Mouse (Mus musculus): ENCODE results near the gene Jak2. TPM values are rescaled to one million over a fixed set of nuclear protein-coding genes. Genes with fewer than 3 reads are reported as not detected.
A peak's percentile ranks its signal among the peaks of the same experiment; 100 is the strongest.

Jak2 gene
- polyA plus RNA-seq, 1 experiment, result 7.0 TPM

- Histone ChIP-seq H3K36me3 (ENCODE audit: control insufficient read depth, insufficient read depth, low read length) (no peaks in the 10 kb centered on the region), H3K4me1 (ENCODE audit: control insufficient read depth, insufficient read depth, low read length) (peaks cover 3% of the 10 kb centered on the region; the same call in 1 of the 2 replicates), H3K27me3 (replicated peaks; ENCODE audit: control insufficient read depth, insufficient read depth, low read length) (no peaks in the 10 kb centered on the region; the same call in 1 of the 2 replicates), H3K27ac (ENCODE audit: insufficient read depth, low read depth, low read length) (no peak within 1 kb of the TSS), H3K4me3 (ENCODE audit: insufficient read depth, low read depth, low read length) (peak within 1 kb of the TSS; percentile 45)
- TF ChIP-seq CTCF (conservative IDR thresholded peaks at IDR 0.05; ENCODE audit: insufficient read depth, insufficient read length, low read depth, low read length), result no peak
- TF ChIP-seq POLR2A (IDR thresholded peaks at IDR 0.05; ENCODE audit: low read depth, low read length), result no peak
- DNase-seq, result peak; percentile 76
- 2% methylated on average over 27 of the region's 31 CpGs for WGBS
These were observed 73.6 kb downstream of the Jak2 start, which contains the start of gene Insl6 for GRCm38 (mm10) chr19:29325053-29325851. TSS of gene Insl6 (minus strand) at chr19:29325356.

GRCm38 (mm10) chr19:29325852-29326180 lies 74.2 kb downstream of the Jak2 start:
- 53% methylated on average over 9 of the region's 9 CpGs for WGBS
- H3K27ac ChIP-seq (ENCODE audit: insufficient read depth, low read depth, low read length), result no peak overlapping the region
- DNase-seq, result no peak
- H3K4me1 ChIP-seq (ENCODE audit: control insufficient read depth, insufficient read depth, low read length), result peaks cover 3% of the 10 kb centered on the region; the same call in 1 of the 2 replicates
- no peaks in the 10 kb centered on the region; the same call in 1 of the 2 replicates for H3K27me3 ChIP-seq (replicated peaks; ENCODE audit: control insufficient read depth, insufficient read depth, low read length)
- no peaks in the 10 kb centered on the region for H3K36me3 ChIP-seq (ENCODE audit: control insufficient read depth, insufficient read depth, low read length)
- H3K4me3 ChIP-seq (ENCODE audit: insufficient read depth, low read depth, low read length), result no peak overlapping the region
- TF ChIP-seq POLR2A (IDR thresholded peaks at IDR 0.05; ENCODE audit: low read depth, low read length) (no peak), CTCF (conservative IDR thresholded peaks at IDR 0.05; ENCODE audit: insufficient read depth, insufficient read length, low read depth, low read length) (no peak)

- H3K36me3 ChIP-seq (ENCODE audit: control insufficient read depth, insufficient read depth, low read length), result no peaks in the 10 kb centered on the region
- 91% methylated on average over 4 of the region's 4 CpGs for WGBS
- H3K4me1 ChIP-seq (ENCODE audit: control insufficient read depth, insufficient read depth, low read length), result peaks cover 3% of the 10 kb centered on the region; the same call in 1 of the 2 replicates
- no peak overlapping the region for H3K27ac ChIP-seq (ENCODE audit: insufficient read depth, low read depth, low read length)
- H3K4me3 ChIP-seq (ENCODE audit: insufficient read depth, low read depth, low read length), result no peak overlapping the region
- no peak for DNase-seq
- no peaks in the 10 kb centered on the region; the same call in 1 of the 2 replicates for H3K27me3 ChIP-seq (replicated peaks; ENCODE audit: control insufficient read depth, insufficient read depth, low read length)
- TF ChIP-seq CTCF (conservative IDR thresholded peaks at IDR 0.05; ENCODE audit: insufficient read depth, insufficient read length, low read depth, low read length) (no peak), POLR2A (IDR thresholded peaks at IDR 0.05; ENCODE audit: low read depth, low read length) (no peak)
These were observed 74.8 kb downstream of the Jak2 start for GRCm38 (mm10) chr19:29326396-29326795.

GRCm38 (mm10) chr19:29326822-29327552 lies 75.4 kb downstream of the Jak2 start:
- Histone ChIP-seq H3K4me3 (ENCODE audit: insufficient read depth, low read depth, low read length) (no peak overlapping the region), H3K36me3 (ENCODE audit: control insufficient read depth, insufficient read depth, low read length) (no peaks in the 10 kb centered on the region)
- 84% methylated on average over 13 of the region's 13 CpGs for WGBS

GRCm38 (mm10) chr19:29334068-29334745 lies 82.6 kb downstream of the Jak2 start, which contains the start of gene Rln1:
TSS of gene Rln1 (minus strand) at chr19:29334670.
- DNase-seq, result peak; percentile 57
- WGBS, result 3% methylated on average over 23 of the region's 23 CpGs
- H3K4me3 ChIP-seq (ENCODE audit: insufficient read depth, low read depth, low read length), result peak within 1 kb of the TSS; percentile 47
- H3K27me3 ChIP-seq (replicated peaks; ENCODE audit: control insufficient read depth, insufficient read depth, low read length), result no peaks in the 10 kb centered on the region; the same call in 1 of the 2 replicates
- no peaks in the 10 kb centered on the region for H3K36me3 ChIP-seq (ENCODE audit: control insufficient read depth, insufficient read depth, low read length)
- H3K4me1 ChIP-seq (ENCODE audit: control insufficient read depth, insufficient read depth, low read length), result no peaks in the 10 kb centered on the region; the same call in 1 of the 2 replicates
- TF ChIP-seq CTCF (conservative IDR thresholded peaks at IDR 0.05; ENCODE audit: insufficient read depth, insufficient read length, low read depth, low read length) (no peak), POLR2A (IDR thresholded peaks at IDR 0.05; ENCODE audit: low read depth, low read length) (no peak)
- no peak within 1 kb of the TSS for H3K27ac ChIP-seq (ENCODE audit: insufficient read depth, low read depth, low read length)

More at GRCm38 (mm10) chr19:29326822-29327552, 75.4 kb downstream of the Jak2 start:
- no peak overlapping the region for H3K27ac ChIP-seq (ENCODE audit: insufficient read depth, low read depth, low read length)
- no peak for TF ChIP-seq CTCF (conservative IDR thresholded peaks at IDR 0.05; ENCODE audit: insufficient read depth, insufficient read length, low read depth, low read length)
- TF ChIP-seq POLR2A (IDR thresholded peaks at IDR 0.05; ENCODE audit: low read depth, low read length), result no peak
- DNase-seq, result no peak
- H3K4me1 ChIP-seq (ENCODE audit: control insufficient read depth, insufficient read depth, low read length), result peaks cover 3% of the 10 kb centered on the region; the same call in 1 of the 2 replicates
- no peaks in the 10 kb centered on the region; the same call in 1 of the 2 replicates for H3K27me3 ChIP-seq (replicated peaks; ENCODE audit: control insufficient read depth, insufficient read depth, low read length)

GRCm38 (mm10) chr19:29336624-29337023 lies 85.0 kb downstream of the Jak2 start:
- 90% methylated on average over 2 of the region's 2 CpGs for WGBS
- Histone ChIP-seq H3K27ac (ENCODE audit: insufficient read depth, low read depth, low read length) (no peak overlapping the region), H3K27me3 (replicated peaks; ENCODE audit: control insufficient read depth, insufficient read depth, low read length) (no peaks in the 10 kb centered on the region), H3K36me3 (ENCODE audit: control insufficient read depth, insufficient read depth, low read length) (no peaks in the 10 kb centered on the region), H3K4me3 (ENCODE audit: insufficient read depth, low read depth, low read length) (no peak overlapping the region), H3K4me1 (ENCODE audit: control insufficient read depth, insufficient read depth, low read length) (no peaks in the 10 kb centered on the region; the same call in 1 of the 2 replicates)
- DNase-seq, result no peak
- TF ChIP-seq POLR2A (IDR thresholded peaks at IDR 0.05; ENCODE audit: low read depth, low read length) (no peak), CTCF (conservative IDR thresholded peaks at IDR 0.05; ENCODE audit: insufficient read depth, insufficient read length, low read depth, low read length) (no peak)

Measured in kidney, adult 2 months (tissue).